Mouse (Mus musculus) olfactory bulb, adult 2 months (tissue): ENCODE results near the gene Ptgs1.

Source experiments
- CTCF ChIP-seq: fragments of 200-500 bp; IDR thresholded peaks from 2 replicates; pipeline ENCODE4 v1.5.1; 2012; ENCODE audit warnings: low read depth, mild to moderate bottlenecking, low read length, moderate library complexity; ENCODE audit not compliant: insufficient read depth
- POLR2A ChIP-seq: fragments of 200-500 bp; IDR thresholded peaks from 2 replicates; pipeline ENCODE4 v1.6.1; 2012; ENCODE audit warnings: mild to moderate bottlenecking, low read depth, low read length, moderate library complexity; ENCODE audit not compliant: insufficient read depth

- TF ChIP-seq POLR2A (no peak), CTCF (no peak)
Observed at GRCm38 (mm10) chr2:36216546-36216945, 13.7 kb upstream of the Ptgs1 start.
